Mouse (Mus musculus) heart, adult 8-10 months (tissue): ENCODE data around the gene Foxn3. TPM values are rescaled to one million over a fixed set of nuclear protein-coding genes. Genes with fewer than 3 reads are reported as not detected.
A peak's percentile ranks its signal among the peaks of the same experiment; 100 is the strongest.

Source experiments
- DNase-seq: peaks from one replicate; pipeline ENCODE4 v3.0.0; 2022; ENCODE audit warnings: low spot score
- total RNA-seq, 4 experiments: library from RNA; stranded (reverse); gene quantifications; 2 replicates each; pipeline ENCODE4 v1.2.4; 2022

The Foxn3 gene
- total RNA-seq, 4 experiments from 2014 or later: 98.7 to 128 (median 104) TPM

- DNase-seq: no peak
Measured at GRCm38 (mm10) chr12:99180234-99180824, 383.1 kb downstream of the Foxn3 start.

GRCm38 (mm10) chr12:99174979-99175621 lies 388.3 kb downstream of the Foxn3 start:
- DNase-seq: no peak

GRCm38 (mm10) chr12:99172170-99172569 lies 391.2 kb downstream of the Foxn3 start:
- DNase-seq: no peak

GRCm38 (mm10) chr12:99169925-99170324 lies 393.5 kb downstream of the Foxn3 start:
- DNase-seq: no peak

- no peak for DNase-seq
Measured at GRCm38 (mm10) chr12:99166091-99166490, 397.3 kb downstream of the Foxn3 start.

GRCm38 (mm10) chr12:99163342-99163682 lies 400.1 kb downstream of the Foxn3 start:
- no peak for DNase-seq

GRCm38 (mm10) chr12:99162639-99163341 lies 400.6 kb downstream of the Foxn3 start:
- no peak for DNase-seq

- DNase-seq: no peak
Measured at GRCm38 (mm10) chr12:99162188-99162587, 401.2 kb downstream of the Foxn3 start.

GRCm38 (mm10) chr12:99160061-99160460 lies 403.3 kb downstream of the Foxn3 start:
- no peak for DNase-seq

GRCm38 (mm10) chr12:99155904-99156303 lies 407.5 kb downstream of the Foxn3 start:
- no peak for DNase-seq

- DNase-seq: no peak
Measured at GRCm38 (mm10) chr12:99154230-99154629, 409.2 kb downstream of the Foxn3 start.

- DNase-seq: no peak
Measured at GRCm38 (mm10) chr12:99153664-99154063, 409.7 kb downstream of the Foxn3 start.

- DNase-seq: peak; percentile 58
Measured at GRCm38 (mm10) chr12:99150126-99150525, 413.3 kb downstream of the Foxn3 start.

GRCm38 (mm10) chr12:99149193-99149592 lies 414.2 kb downstream of the Foxn3 start:
- no peak for DNase-seq
